Mouse (Mus musculus) adrenal gland (tissue): ENCODE data around the gene Hps6.
"Not testable (repeated sequence)": the region's sequence is repeated elsewhere in the genome, so short reads cannot be mapped to it uniquely, and the experiment has no call there.

Source experiments
- intact Hi-C: fragments of 180-260 bp; cut with DNase I; formaldehyde crosslinking; loops from one replicate; pipeline ENCODE4 v1.15.1; 2025
- long read RNA-seq, 2 experiments: library from polyadenylated mRNA; unstranded; transcript quantifications; one replicate each; pipeline ENCODE4 v2.0.0; 2020; ENCODE audit warnings: borderline replicate concordance in 1 of 2; ENCODE audit not compliant: insufficient replicate concordance in 1 of 2

Hps6 gene
- long read RNA-seq, experiment 1, transcript Hps6-201 (1 exons, 2,666 nt) = major isoform, 10 of 10 reads
- long read RNA-seq, experiment 1, partial matches to known transcripts = 0 of 10 reads
- long read RNA-seq, experiment 1, other reads (novel, unspliced or antisense) = 0 of 10 reads
- long read RNA-seq, experiment 2, partial matches to known transcripts = 0 of 3 reads
- long read RNA-seq, experiment 2, other reads (novel, unspliced or antisense) = 0 of 3 reads

GRCm38 (mm10) chr19:46003371-46004226 lies at the start of gene Hps6:
Gene Hps6 (plus strand): TSS chr19:46003508.
- intact Hi-C loops = loop anchor here (5.0 kb wide), 1 partner anchor 41 kb away; no protein-coding TSS in a partner anchor

GRCm38 (mm10) chr19:45956736-45957135 lies 46.6 kb upstream of the Hps6 start:
- intact Hi-C loops = no loop called here

GRCm38 (mm10) chr19:45960770-45961169 lies 42.5 kb upstream of the Hps6 start:
- intact Hi-C loops = loop anchor here (5.0 kb wide), 1 partner anchor 42 kb away; the partner anchor contains the start of gene Hps6

- intact Hi-C loops = no loop called here
Observed at GRCm38 (mm10) chr19:45984379-45984778, 18.9 kb upstream of the Hps6 start.

GRCm38 (mm10) chr19:45988238-45988637 lies 15.1 kb upstream of the Hps6 start:
- intact Hi-C loops = no loop called here

- intact Hi-C loops = no loop called here
Observed at GRCm38 (mm10) chr19:45991171-45991570, 12.1 kb upstream of the Hps6 start.

GRCm38 (mm10) chr19:45993441-45993840 lies 9.9 kb upstream of the Hps6 start:
- intact Hi-C loops = not testable (repeated sequence)

- intact Hi-C loops = no loop called here
Observed at GRCm38 (mm10) chr19:45993981-45994737, 9.1 kb upstream of the Hps6 start.

- intact Hi-C loops = no loop called here
Observed at GRCm38 (mm10) chr19:45997365-45997764, 5.9 kb upstream of the Hps6 start.

- intact Hi-C loops = no loop called here
Observed at GRCm38 (mm10) chr19:45997785-45998693, 5.3 kb upstream of the Hps6 start, which contains the start of gene Armh3. Gene Armh3 (minus strand): TSS chr19:45998488.

GRCm38 (mm10) chr19:45998694-45999217 lies 4.6 kb upstream of the Hps6 start:
- intact Hi-C loops = no loop called here

- intact Hi-C loops = no loop called here
Observed at GRCm38 (mm10) chr19:45999378-45999777, 3.9 kb upstream of the Hps6 start.

- intact Hi-C loops = loop anchor here (5.0 kb wide), 1 partner anchor 40 kb away; no protein-coding TSS in a partner anchor
Observed at GRCm38 (mm10) chr19:46002279-46002678, 1.0 kb upstream of the Hps6 start.

- intact Hi-C loops = loop anchor here (5.0 kb wide), 1 partner anchor 43 kb away; no protein-coding TSS in a partner anchor
Observed at GRCm38 (mm10) chr19:46004814-46005466, 1.6 kb downstream of the Hps6 start.

- intact Hi-C loops = no loop called here
Observed at GRCm38 (mm10) chr19:46005680-46006079, 2.4 kb downstream of the Hps6 start.

GRCm38 (mm10) chr19:46014572-46015178 lies 11.4 kb downstream of the Hps6 start:
- intact Hi-C loops = loop anchor here (2.0 kb wide), 1 partner anchor 202 kb away; no protein-coding TSS in a partner anchor

GRCm38 (mm10) chr19:46016023-46016422 lies 12.7 kb downstream of the Hps6 start:
- intact Hi-C loops = no loop called here

- intact Hi-C loops = no loop called here
Observed at GRCm38 (mm10) chr19:46024959-46025358, 21.7 kb downstream of the Hps6 start.

GRCm38 (mm10) chr19:46026567-46026966 lies 23.3 kb downstream of the Hps6 start:
- intact Hi-C loops = no loop called here
